Mouse (Mus musculus) lung, postnatal 0 days (tissue): ENCODE results near the gene Rita1.

Experiments used
- CTCF ChIP-seq: IDR thresholded peaks from 2 replicates; pipeline ENCODE4 v1.5.1; 2016; ENCODE audit warnings: antibody characterized with exemption, mild to moderate bottlenecking
- EP300 ChIP-seq: IDR thresholded peaks from 2 replicates; pipeline ENCODE4 v1.6.1; 2016; ENCODE audit warnings: antibody characterized with exemption, mild to moderate bottlenecking, control low read depth

DNA sequence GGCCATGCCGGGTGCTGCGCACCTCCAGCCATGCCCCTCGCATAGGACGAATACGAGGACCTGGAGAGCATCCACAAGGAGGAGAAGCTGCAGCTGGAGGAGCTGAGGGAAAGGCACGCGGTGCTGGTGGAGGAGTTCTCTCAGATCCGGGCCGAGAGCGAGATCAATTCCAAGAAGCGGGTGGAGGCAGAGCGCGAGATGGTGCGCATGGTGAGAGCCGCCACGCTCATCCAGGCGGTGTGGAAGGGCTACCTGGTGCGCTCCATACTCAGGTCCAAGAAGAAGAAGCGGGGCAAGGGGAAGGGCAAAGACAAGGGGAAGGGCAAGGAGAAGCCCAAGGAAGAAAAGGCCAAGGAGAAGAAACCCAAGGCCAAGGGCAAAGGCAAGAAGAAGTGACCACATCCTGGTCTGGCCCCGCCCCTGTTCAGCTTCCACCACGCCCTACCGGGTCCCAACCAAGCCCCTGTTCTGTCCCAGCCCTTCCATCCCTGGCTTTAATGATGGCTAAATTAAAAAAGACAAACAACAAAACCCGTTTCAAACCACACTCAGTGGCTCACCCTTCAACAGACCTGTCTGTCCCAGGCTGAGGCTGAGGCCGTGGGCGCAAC is 5.7 kb downstream of the Rita1 start:
- TF ChIP-seq CTCF: no peak
- TF ChIP-seq EP300: no peak
